16 mouse cellular contexts compared by ENCODE assay signal in the genomic region with DNA sequence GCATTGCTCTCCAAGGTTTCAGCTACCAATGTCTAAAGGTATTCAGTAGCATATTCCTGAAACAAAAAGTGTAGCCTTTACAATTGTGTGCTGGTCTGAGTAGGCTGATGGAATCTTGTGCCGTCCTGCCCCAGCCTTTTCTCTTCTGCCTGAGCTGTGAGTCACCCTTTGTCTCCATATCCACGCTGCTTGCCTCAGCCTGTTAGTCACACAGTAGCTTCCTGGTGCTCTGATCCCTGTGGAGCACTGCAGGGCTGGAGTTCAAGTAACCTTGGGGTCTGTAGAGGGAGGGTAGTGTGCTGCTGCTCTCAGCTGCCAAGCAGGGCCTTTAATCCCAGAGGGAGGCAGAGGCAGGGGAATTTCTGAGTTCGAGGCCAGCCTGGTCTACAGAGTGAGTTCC. TPM values are rescaled to one million over a fixed set of nuclear protein-coding genes. Genes with fewer than 3 reads are reported as not detected.
DNase-seq lines count a peak whose midpoint lies in the region; ATAC-seq lines count a peak whose summit lies in the region.
"Had no signal": no experiment of that assay in that cellular context is flagged by ENCODE, and none has a peak within 500 bp of the region (broad histone marks: within the 10 kb centered on the region; RNA-seq: fewer than 3 reads in every experiment).

No protein-coding gene starts in this region.

- peak; percentile 37; the same call in 1 of the 2 replicates for ATAC-seq in stomach, embryonic 16.5 days (ENCODE audit: insufficient read depth, low FRiP score)
- ATAC-seq: midbrain, embryonic 16.5 days had no signal

- H3K36me3 ChIP-seq in stomach, embryonic 16.5 days (ENCODE audit: control insufficient read depth, insufficient read depth, low read length): no peaks in the 10 kb centered on the region

- intact Hi-C loops in heart, postnatal 36 days (cut with DNase I): no loop called here

- H3K9me3 ChIP-seq in stomach, embryonic 16.5 days (replicated peaks; ENCODE audit: control insufficient read depth, low read length): no peaks in the 10 kb centered on the region
- H3K9me3 ChIP-seq: hindbrain, embryonic 10.5 days; liver, embryonic 13.5 days had no signal

- H3K4me1 ChIP-seq in stomach, embryonic 16.5 days (ENCODE audit: control insufficient read depth, insufficient read depth, low read length): no peaks in the 10 kb centered on the region
- H3K4me1 ChIP-seq: hindbrain, embryonic 10.5 days had no signal

- DNase-seq in heart, adult 11 months: peak; percentile 91
- DNase-seq in heart, postnatal 36 days: no peak
- DNase-seq in MN1 (ENCODE audit: low spot score): peak; percentile 32
- peak; percentile 23 for DNase-seq in adrenal gland, postnatal 10 days
- DNase-seq in kidney, postnatal 36 days: no peak
- DNase-seq in ovary, adult 18-20 months (ENCODE audit: low spot score): no peak
- DNase-seq in ovary, postnatal 36 days (ENCODE audit: low spot score): no peak
- DNase-seq: cerebellum, postnatal 10 days; kidney, adult 8-10 months; kidney, postnatal 4 days; left cerebral cortex, postnatal 4 days; liver, embryonic 13.5 days; thymus, postnatal 36 days had no signal

- H3K9ac ChIP-seq in stomach, embryonic 16.5 days (ENCODE audit: low read length): no peak overlapping the region
- H3K9ac ChIP-seq: liver, embryonic 13.5 days had no signal

- H3K27me3 ChIP-seq in stomach, embryonic 16.5 days (ENCODE audit: control insufficient read depth, insufficient read depth, low read length): no peaks in the 10 kb centered on the region
- H3K27me3 ChIP-seq: liver, embryonic 13.5 days had no signal

- H3K4me2 ChIP-seq in stomach, embryonic 16.5 days (ENCODE audit: low read depth, low read length): no peak overlapping the region
- H3K4me2 ChIP-seq: liver, embryonic 13.5 days had no signal

- H3K4me3 ChIP-seq in stomach, embryonic 16.5 days (replicated peaks; ENCODE audit: low read length): no peak overlapping the region
- H3K4me3 ChIP-seq: hindbrain, embryonic 10.5 days; liver, embryonic 13.5 days had no signal

- no peak overlapping the region for H3K27ac ChIP-seq in stomach, embryonic 16.5 days (ENCODE audit: low read length)
- H3K27ac ChIP-seq: hindbrain, embryonic 10.5 days; liver, embryonic 13.5 days had no signal

- 76% methylated on average over 3 of the region's 3 CpGs for WGBS in stomach, embryonic 16.5 days

RNA-seq across cellular contexts. Expression of a gene that starts 14.9 kb away (rescaled TPM):
- 10 to 100 TPM; 35.8 to 48.8 TPM for total RNA-seq in heart, postnatal 36 days (2021)
- 10 to 100 TPM; 33.5 to 40.0 TPM for total RNA-seq in adrenal gland, postnatal 10 days (2021)
- polyA plus RNA-seq in stomach, embryonic 16.5 days (2015; fragmentation: Nextera tagmentation; extraction: Ambion mirVana): 21.2 and 22.2 TPM in 2 replicates

RNA-seq across cellular contexts. Expression of a gene that starts 56.8 kb away (rescaled TPM):
- 10 to 100 TPM; 10.5 to 11.3 TPM for total RNA-seq in heart, postnatal 36 days (2021)
- total RNA-seq in adrenal gland, postnatal 10 days (2021): 10 to 100 TPM; 14.9 to 17.6 TPM
- 10.1 and 10.3 TPM in 2 replicates for polyA plus RNA-seq in stomach, embryonic 16.5 days (2015; fragmentation: Nextera tagmentation; extraction: Ambion mirVana)

Comparison
In these comparisons a context has a peak if more than half of its experiments do, and no peak if none do; other contexts are left out.
1. DNase-seq: peak in heart, adult 11 months (single experiment), MN1 (single experiment) and adrenal gland, postnatal 10 days (single experiment); none in heart, postnatal 36 days (0 of 2), kidney, postnatal 36 days (0 of 2), ovary, adult 18-20 months (single experiment) and ovary, postnatal 36 days (single experiment).